Mouse (Mus musculus): Measurements from ENCODE around the gene Apod.

DNA sequence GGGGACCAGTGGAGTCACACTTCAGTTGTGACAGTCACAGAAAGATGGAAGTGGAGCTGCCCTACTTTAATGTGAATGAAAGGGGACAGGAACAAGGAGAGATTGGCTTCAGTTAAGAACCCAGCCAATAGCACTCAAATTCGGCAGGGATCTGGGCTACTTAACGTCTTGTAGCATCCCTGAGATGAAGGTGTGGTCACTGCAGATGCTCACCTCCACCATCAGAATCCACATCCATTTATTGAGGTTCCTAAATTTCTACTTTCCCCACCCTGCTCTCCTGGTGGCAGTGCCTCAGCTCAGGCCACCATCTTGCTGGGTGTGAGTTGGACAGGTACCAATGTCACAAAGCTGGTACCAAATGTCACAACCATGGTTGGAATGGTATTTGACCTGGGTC lies 13.3 kb upstream of the Apod start:
- TF ChIP-seq POLR2A (IDR thresholded peaks at IDR 0.05; ENCODE audit: low read depth, low read length) (no peak), CTCF (IDR thresholded peaks at IDR 0.05; ENCODE audit: extremely low read depth, insufficient read length, insufficient replicate concordance, low read depth, low read length) (no peak)
